ENCODE assay signal across 8 mouse cellular contexts in genomic region chr4:57139433-57139832, GRCm38 (mm10). TPM values are rescaled to one million over a fixed set of nuclear protein-coding genes. Genes with fewer than 3 reads are reported as not detected.
DNase-seq lines count a peak whose midpoint lies in the region; ATAC-seq and TF ChIP-seq lines count a peak whose summit lies in the region.
"Had no signal": no experiment of that assay in that cellular context is flagged by ENCODE, and none has a peak within 500 bp of the region (broad histone marks: within the 10 kb centered on the region; RNA-seq: fewer than 3 reads in every experiment).

No protein-coding gene starts in this region.

- no peak overlapping the region for H3K27ac ChIP-seq in liver, embryonic 16.5 days (ENCODE audit: low read length)
- no peak overlapping the region for H3K27ac ChIP-seq in liver, embryonic 12.5 days
- peak overlapping the region; percentile 95 for H3K27ac ChIP-seq in small intestine, adult 2 months (ENCODE audit: insufficient read depth, low read depth, low read length)
- H3K27ac ChIP-seq: midbrain, embryonic 12.5 days had no signal

- 46% methylated on average over 10 of the region's 10 CpGs for WGBS in liver, embryonic 16.5 days (ENCODE audit: insufficient replicate concordance)
- 62% methylated on average over 10 of the region's 10 CpGs for WGBS in liver, embryonic 12.5 days (ENCODE audit: insufficient replicate concordance)
- WGBS in small intestine, adult 2 months = 14% methylated on average over 10 of the region's 10 CpGs

- peak; percentile 93 for DNase-seq in brain, adult 2 months (ENCODE audit: low read depth, low spot score)
- peak; percentile 31 to 67 for DNase-seq in gastrocnemius, adult 8-10 months (ENCODE audit: low spot score in 2 of 2)
- peak; percentile 60 to 70 for DNase-seq in kidney, postnatal 36 days
- no peak for DNase-seq in frontal cortex, postnatal 14 days (ENCODE audit: low spot score in 2 of 2)

- H3K4me1 ChIP-seq in liver, embryonic 16.5 days (ENCODE audit: control insufficient read depth, low read depth, low read length) = peaks cover 4% of the 10 kb centered on the region
- peaks cover 32% of the 10 kb centered on the region for H3K4me1 ChIP-seq in liver, embryonic 12.5 days
- peaks cover 40% of the 10 kb centered on the region for H3K4me1 ChIP-seq in small intestine, adult 2 months (ENCODE audit: control insufficient read depth, insufficient read depth, insufficient read length, low read length)

- peak overlapping the region; percentile 11; the same call in 1 of the 2 replicates for H3K4me2 ChIP-seq in liver, embryonic 16.5 days (ENCODE audit: low read depth, low read length)
- H3K4me2 ChIP-seq in liver, embryonic 12.5 days = no peak overlapping the region
- H3K4me2 ChIP-seq: midbrain, embryonic 12.5 days had no signal

- ATAC-seq in liver, embryonic 16.5 days (ENCODE audit: low read depth) = 0 out of 2 replicates have a peak, but pooled peaks have one; percentile 8
- no peak for ATAC-seq in liver, embryonic 12.5 days

- peaks cover 53% of the 10 kb centered on the region for H3K27me3 ChIP-seq in liver, embryonic 16.5 days (ENCODE audit: control insufficient read depth, insufficient read depth, low read depth, low read length)
- H3K27me3 ChIP-seq in liver, embryonic 12.5 days (replicated peaks) = peaks cover 91% of the 10 kb centered on the region
- H3K27me3 ChIP-seq in small intestine, adult 2 months (ENCODE audit: control insufficient read depth, insufficient read depth, low read length) = no peaks in the 10 kb centered on the region

- 0 out of 2 replicates have a peak overlapping the region, but pooled peaks have one; percentile 5 for H3K4me3 ChIP-seq in liver, embryonic 16.5 days (ENCODE audit: low read depth, low read length)
- no peak overlapping the region for H3K4me3 ChIP-seq in liver, embryonic 12.5 days
- H3K4me3 ChIP-seq in small intestine, adult 2 months (ENCODE audit: low read depth, low read length) = peak overlapping the region; percentile 49
- H3K4me3 ChIP-seq: midbrain, embryonic 12.5 days had no signal

- H3K9me3 ChIP-seq in liver, embryonic 16.5 days (replicated peaks; ENCODE audit: control insufficient read depth, low read length) = no peaks in the 10 kb centered on the region
- no peaks in the 10 kb centered on the region for H3K9me3 ChIP-seq in liver, embryonic 12.5 days (replicated peaks)
- H3K9me3 ChIP-seq: midbrain, embryonic 12.5 days had no signal

- TF ChIP-seq CTCF in small intestine, adult 2 months (IDR thresholded peaks at IDR 0.05; ENCODE audit: extremely low read depth, insufficient read length, insufficient replicate concordance, low read depth, low read length) = no peak

- H3K36me3 ChIP-seq in liver, embryonic 16.5 days (ENCODE audit: control insufficient read depth, insufficient read depth) = no peaks in the 10 kb centered on the region
- no peaks in the 10 kb centered on the region for H3K36me3 ChIP-seq in liver, embryonic 12.5 days
- H3K36me3 ChIP-seq in small intestine, adult 2 months (ENCODE audit: control insufficient read depth, insufficient read depth, low read length) = no peaks in the 10 kb centered on the region
- H3K36me3 ChIP-seq: midbrain, embryonic 12.5 days had no signal

- H3K9ac ChIP-seq in liver, embryonic 16.5 days (ENCODE audit: low read depth, low read length) = no peak overlapping the region
- no peak overlapping the region for H3K9ac ChIP-seq in liver, embryonic 12.5 days
- H3K9ac ChIP-seq: midbrain, embryonic 12.5 days had no signal

- peak; percentile 38; the same call in 1 of the 2 replicates for TF ChIP-seq POLR2A in small intestine, adult 2 months (IDR thresholded peaks at IDR 0.05; ENCODE audit: low read depth, low read length)

RNA-seq across cellular contexts. Expression of gene Epb41l4b, which starts 3.8 kb away (rescaled TPM):
- 1.4 and 2.0 TPM in 2 replicates for polyA plus RNA-seq in liver, embryonic 16.5 days (2015; fragmentation: Nextera tagmentation; extraction: Ambion mirVana)
- polyA plus RNA-seq in liver, embryonic 12.5 days (2016; fragmentation: Nextera tagmentation; extraction: Ambion mirVana) = 1.4 and 1.6 TPM in 2 replicates
- total RNA-seq in gastrocnemius, adult 8-10 months (2022) = 1 to 10 TPM; 3.6 to 7.4 (median 5.8) TPM
- polyA plus RNA-seq in small intestine, adult 2 months (2012; rRNA removed) = 32.6 and 81.4 TPM in 2 replicates

Comparison
In these comparisons a context has a peak if more than half of its experiments do, and no peak if none do; other contexts are left out.
1. DNase-seq: peak in brain, adult 2 months (single experiment), gastrocnemius, adult 8-10 months (2 of 2) and kidney, postnatal 36 days (2 of 2); none in frontal cortex, postnatal 14 days (0 of 2).
2. RNA of gene Epb41l4b, which starts 3.8 kb away (polyA plus RNA-seq): 32.6 to 81.4 TPM in small intestine, adult 2 months; 1.4 to 2.0 TPM in liver, embryonic 16.5 days and 1.4 to 1.6 TPM in liver, embryonic 12.5 days; every median in the first group is over 10 times any median in the second.